Mouse (Mus musculus): ENCODE data around the gene Rsad1.
A peak's percentile ranks its signal among the peaks of the same experiment; 100 is the strongest.

Rsad1 gene

DNA sequence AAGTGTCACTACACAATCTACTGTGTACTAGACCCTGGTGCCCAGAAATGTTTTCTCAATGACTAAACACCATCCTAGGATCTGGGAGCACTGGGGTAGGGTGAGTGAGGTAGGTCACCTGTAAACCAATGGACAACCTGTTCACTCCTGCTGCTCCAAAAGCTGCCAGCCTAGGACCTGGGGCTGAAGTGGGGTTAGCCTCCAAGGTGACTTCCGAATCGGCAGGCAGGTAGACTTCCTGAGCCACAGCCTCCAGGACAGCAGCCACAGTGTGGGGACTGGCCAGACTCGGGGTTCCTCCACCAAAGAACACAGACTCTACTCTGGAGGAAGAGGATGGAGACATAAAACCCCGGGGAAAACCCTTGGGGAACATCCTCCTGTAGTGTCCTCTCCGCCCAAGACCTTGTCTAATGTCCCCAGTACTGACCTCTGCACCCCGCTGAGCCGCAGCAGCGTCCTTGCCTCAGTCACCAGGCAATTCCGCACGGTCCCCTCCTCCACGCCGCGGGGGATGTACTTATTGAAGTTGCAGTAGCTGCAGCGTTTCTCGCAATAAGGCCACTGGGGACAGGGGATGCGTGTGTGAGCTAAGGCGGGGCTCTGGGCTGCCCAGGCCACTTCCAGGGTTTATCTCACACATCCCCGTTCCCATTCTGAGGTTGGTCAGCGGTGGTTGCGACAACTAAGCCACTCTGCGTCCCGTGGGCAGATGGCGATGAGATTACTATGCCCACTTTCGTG, 842 bp downstream of the Rsad1 start:
- DNase-seq (ENCODE audit: low spot score in 2 of 2): peak in 1 of 2 experiments; percentile 64

DNA sequence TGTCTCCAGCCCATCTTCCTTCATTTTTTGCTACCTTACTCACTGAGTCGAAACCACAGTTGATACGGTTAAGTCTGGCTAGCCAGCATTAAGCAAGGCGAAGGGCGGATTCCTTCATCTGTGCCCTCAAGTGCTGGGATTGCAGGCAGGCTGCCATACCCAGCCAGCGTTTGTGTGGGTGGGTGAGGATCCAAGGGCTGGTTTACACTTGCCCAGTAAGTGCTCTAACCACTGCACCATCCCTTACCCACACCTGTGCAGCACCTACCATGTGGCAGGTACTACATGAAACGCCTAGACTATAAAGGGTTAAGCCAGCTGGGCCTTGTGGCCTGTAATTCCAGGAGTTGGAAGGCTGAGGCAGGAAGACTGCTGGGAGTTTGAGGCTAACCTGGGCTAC, 1.8 kb downstream of the Rsad1 start:
- no peak for DNase-seq (ENCODE audit: low spot score in 2 of 2)

- no peak for DNase-seq (ENCODE audit: low spot score in 2 of 2)
Measured at GRCm38 (mm10) chr11:94546381-94546780, 2.7 kb downstream of the Rsad1 start.

- peak in 1 of 2 experiments; percentile 28 for DNase-seq (ENCODE audit: low spot score in 2 of 2)
Measured at GRCm38 (mm10) chr11:94544422-94544821, 4.6 kb downstream of the Rsad1 start.

GRCm38 (mm10) chr11:94543932-94544331, 5.1 kb downstream of the Rsad1 start:
- DNase-seq (ENCODE audit: low spot score in 2 of 2): peak; percentile 65 to 97

DNA sequence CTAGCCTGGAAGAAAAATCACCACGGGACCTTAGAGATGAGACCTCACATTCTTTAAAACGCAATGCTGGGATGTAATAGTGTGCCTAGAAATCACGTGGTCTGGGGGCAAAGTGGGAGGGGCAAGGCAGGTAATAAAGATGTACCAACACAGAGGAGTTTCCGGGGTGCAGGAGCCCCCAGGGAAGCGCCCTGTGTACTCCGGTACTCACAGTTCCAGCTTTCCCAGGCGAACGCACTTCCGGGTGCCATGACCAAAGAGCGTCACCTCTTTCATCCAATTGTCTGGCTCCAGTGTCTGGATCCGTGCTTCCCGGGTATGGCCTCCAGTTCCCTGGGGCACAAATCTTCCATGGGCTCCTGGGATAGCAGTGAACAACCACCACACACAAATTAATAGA, 5.7 kb downstream of the Rsad1 start:
- no peak for DNase-seq (ENCODE audit: low spot score in 2 of 2)

DNA sequence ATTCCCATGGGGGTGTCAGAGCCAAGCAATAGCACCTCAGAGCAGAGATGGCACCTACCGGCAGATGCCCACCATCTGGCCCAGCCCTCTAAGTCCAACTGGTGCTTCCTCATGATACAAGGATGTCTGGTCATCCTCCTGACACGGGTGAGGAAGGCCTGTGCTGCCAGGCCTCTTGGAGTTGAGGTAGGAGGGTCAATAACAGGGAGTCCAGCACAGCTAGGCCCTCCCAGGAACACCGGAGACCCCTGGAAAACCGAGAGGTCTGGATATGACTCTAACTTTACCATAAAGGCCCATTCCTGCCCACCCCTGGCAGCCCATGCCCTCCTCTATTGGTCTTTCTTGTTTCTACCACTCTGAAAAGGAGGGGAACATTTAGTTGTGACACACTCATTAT, 6.7 kb downstream of the Rsad1 start:
- no peak for DNase-seq (ENCODE audit: low spot score in 2 of 2)

- no peak for DNase-seq (ENCODE audit: low spot score in 2 of 2)
Measured at GRCm38 (mm10) chr11:94539761-94540160, 9.3 kb downstream of the Rsad1 start.

DNA sequence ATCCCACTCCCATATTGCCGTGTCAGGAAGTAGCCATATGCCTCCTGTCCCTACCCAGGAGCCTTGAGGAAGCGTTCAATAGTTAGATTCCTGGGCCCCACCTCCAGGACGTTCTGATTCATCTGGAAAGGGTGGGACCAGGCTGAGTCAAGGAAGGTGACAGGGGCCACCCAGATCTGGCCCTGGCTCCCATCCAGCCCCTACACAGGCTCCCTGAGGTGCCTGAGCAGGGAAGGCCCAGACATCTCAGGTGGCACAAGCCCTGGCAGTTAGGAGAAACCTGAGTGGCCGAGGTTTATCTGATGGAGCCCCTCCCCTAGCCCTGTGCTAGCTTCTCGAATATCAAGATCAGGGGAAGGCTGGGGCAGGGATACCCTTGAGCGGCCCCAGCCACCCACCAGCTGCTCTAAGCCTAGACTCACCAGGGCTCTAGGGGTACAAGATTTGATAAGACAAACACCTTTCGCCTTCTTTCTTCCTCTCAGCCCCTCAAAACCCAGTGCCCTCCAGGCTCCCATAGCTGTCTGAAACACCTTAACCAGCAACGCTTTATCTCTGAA, 10.2 kb downstream of the Rsad1 start:
- no peak for DNase-seq (ENCODE audit: low spot score in 2 of 2)

GRCm38 (mm10) chr11:94533171-94533570, 15.9 kb downstream of the Rsad1 start:
- peak in 1 of 2 experiments; percentile 38 for DNase-seq (ENCODE audit: low spot score in 2 of 2)

DNA sequence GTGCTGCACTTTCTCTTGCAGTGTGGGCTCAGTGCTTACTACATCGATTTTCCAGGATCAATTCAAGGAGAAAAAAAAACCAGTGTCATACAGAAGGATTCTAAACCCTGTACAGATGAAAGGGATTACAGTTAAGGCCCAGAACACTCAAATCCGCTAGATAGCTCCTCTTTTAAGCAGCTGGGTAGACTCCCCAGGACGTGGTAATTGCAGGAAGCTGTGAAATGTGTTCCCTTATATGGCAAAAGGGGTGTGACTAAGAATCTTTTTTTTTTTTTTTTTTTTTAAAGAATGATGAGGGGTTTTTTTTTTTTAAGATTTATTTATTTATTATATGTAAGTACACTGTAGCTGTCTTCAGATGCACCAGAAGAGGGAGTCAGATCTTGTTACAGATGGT, 20.2 kb downstream of the Rsad1 start:
- DNase-seq (ENCODE audit: low spot score in 2 of 2): no peak

DNA sequence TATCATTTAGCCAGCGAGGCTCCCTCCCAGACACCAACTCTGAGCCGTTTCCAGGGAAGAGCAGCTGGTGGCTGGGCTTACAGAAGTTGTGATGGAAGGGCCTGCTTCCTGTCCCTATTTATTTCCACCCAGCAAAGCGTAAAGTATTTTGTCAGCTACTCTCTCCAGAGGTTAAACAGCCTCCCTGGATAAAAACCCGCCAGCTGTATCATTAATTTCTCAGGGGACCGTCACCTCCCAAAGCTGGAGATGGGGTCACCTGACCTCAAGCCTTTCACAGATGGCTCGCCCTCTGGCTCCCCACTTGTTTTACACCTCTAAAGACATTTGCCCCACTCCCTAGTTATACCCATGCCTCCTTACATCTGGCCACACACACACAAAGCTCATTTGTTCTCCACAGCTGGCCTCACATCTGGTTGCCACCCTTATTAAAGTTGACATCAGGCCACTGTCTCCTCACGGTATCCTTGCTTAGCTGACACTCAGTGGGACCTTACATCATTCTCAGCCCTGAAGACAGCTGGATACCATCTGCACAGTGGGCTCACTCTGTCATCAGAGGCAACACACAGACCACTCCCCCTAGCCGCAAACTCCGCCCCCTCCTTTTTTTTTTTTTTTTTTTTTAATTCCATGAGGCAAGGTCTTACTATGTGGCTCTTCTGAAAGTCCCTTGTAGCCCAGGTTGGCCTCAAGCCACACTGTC, 22.7 kb downstream of the Rsad1 start:
- no peak for DNase-seq (ENCODE audit: low spot score in 2 of 2)

DNA sequence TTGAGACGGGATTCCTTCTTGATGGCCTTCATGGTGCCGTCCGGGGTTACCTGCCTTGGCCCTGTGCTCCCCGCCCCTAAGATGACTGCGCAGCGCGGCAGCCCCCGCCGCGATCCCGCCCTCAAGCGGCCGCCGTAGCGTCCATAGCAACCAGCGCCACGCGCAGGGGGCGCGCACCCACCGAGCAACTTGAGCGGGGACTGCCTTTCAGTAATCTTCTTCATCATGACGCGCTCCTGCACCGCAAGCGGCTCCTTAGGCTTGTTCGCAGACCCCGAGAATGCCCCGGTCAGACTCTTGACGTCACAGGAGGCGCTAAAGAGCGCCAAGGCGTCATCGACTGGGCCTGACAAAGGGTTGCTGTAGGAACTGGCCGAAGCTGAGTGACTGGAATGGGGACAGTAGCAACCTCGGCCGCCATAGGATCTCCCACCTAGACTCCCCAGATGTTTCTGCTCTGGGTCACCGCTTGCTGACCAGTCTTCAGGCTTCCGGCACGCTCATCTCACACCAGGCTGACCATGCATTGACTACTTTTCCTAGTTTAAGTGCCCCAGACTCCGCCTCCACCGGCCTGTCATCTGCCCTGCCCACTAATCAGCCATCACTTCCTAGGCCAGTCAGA, 27.7 kb downstream of the Rsad1 start, which contains the start of gene Mycbpap:
TSS of gene Mycbpap (minus strand) at position 524 of the 625 bp plus-strand sequence.
- DNase-seq (ENCODE audit: low spot score in 2 of 2): peak in 1 of 2 experiments; percentile 65

GRCm38 (mm10) chr11:94513452-94513851, 35.6 kb downstream of the Rsad1 start:
- no peak for DNase-seq (ENCODE audit: low spot score in 2 of 2)

GRCm38 (mm10) chr11:94508976-94509375, 40.1 kb downstream of the Rsad1 start:
- DNase-seq (ENCODE audit: low spot score in 2 of 2): no peak

DNA sequence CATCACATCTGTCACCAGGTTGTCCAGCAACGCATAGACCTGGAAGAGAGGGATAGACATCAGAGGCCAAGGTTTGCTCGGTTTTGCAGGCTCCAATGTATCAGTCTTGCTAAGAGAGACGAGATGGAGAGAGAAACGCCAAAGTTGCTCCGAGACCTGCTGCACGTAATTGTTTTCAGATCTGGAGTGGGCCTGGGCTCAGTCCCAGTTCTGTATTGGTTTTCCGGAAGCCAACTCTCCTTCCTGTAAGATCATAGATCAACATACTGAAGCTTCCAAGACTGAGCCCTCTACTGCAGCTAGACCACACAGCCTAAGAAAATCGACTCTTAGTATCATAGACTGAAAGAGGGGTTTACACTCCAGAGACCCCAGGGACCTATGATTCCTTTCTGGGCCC, 47.6 kb downstream of the Rsad1 start:
- no peak for DNase-seq (ENCODE audit: low spot score in 2 of 2)

GRCm38 (mm10) chr11:94500362-94500761, 48.7 kb downstream of the Rsad1 start:
- no peak for DNase-seq (ENCODE audit: low spot score in 2 of 2)

DNA sequence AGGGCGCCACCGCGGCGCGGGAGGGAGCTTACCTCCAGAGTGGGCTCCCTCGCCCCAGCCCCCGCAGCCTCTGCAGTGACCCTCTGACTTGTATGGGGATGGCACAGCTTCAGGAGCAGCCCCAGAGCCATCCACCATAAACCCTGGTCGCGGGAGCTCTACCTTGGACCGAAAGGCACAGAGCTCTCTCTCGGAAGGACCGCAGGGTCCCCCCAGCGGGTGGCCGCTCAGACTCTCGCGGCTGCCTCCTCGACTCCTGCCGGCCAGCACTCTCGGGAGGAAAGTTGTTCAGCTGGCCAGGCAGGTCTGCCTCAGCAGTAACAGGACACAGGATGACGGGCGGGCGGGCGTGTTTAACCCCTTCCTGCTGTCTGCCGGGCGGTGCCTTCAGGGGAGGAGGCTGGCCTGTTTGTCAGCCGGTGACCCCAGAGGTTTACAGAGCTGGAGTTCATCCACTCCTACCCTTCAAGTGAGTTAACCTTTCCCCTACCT, 49.3 kb downstream of the Rsad1 start, which contains the start of gene Epn3:
TSS of gene Epn3 (minus strand) at position 314 of the 492 bp plus-strand sequence.
- DNase-seq (ENCODE audit: low spot score in 2 of 2): no peak

GRCm38 (mm10) chr11:94499035-94499434, 50.0 kb downstream of the Rsad1 start:
- no peak for DNase-seq (ENCODE audit: low spot score in 2 of 2)

- peak in 1 of 2 experiments; percentile 63 for DNase-seq (ENCODE audit: low spot score in 2 of 2)
Measured at GRCm38 (mm10) chr11:94498093-94498996, 50.7 kb downstream of the Rsad1 start.

- DNase-seq (ENCODE audit: low spot score in 2 of 2): no peak
Measured at GRCm38 (mm10) chr11:94495415-94495814, 53.6 kb downstream of the Rsad1 start.
